Mouse (Mus musculus) left cerebral cortex, adult 9 months (tissue): ENCODE results near the gene Olfr1496.
"Not testable (repeated sequence)": the region's sequence is repeated elsewhere in the genome, so short reads cannot be mapped to it uniquely, and the experiment has no call there.

Source experiments
- DNase-seq, 2 experiments: peaks; one replicate each; pipeline ENCODE4 v3.0.0; 2022; ENCODE audit warnings: low spot score in 2 of 2

The Olfr1496 gene

DNA sequence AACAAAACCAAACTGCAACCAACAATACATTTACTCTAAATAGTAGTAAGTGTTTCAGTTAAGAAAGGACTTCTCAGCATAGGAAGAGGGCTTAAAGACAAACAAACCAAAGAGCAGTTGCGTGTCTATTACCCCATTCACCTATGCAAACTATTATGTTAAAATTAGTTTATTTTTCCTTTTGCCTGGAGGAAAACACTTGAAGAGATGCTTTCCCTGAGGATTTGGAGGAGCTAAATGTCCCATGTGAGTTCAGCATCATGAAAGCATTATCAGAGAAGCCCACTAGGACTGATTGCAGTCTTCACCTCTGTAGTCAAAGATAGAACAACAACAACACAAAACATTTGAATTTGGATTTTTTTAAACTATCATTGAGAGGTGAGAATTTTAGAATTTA is at the start of gene Olfr1496:
Gene Olfr1496 (plus strand): TSS at position 301 of the 400 bp plus-strand sequence.
- DNase-seq, result no peak

DNA sequence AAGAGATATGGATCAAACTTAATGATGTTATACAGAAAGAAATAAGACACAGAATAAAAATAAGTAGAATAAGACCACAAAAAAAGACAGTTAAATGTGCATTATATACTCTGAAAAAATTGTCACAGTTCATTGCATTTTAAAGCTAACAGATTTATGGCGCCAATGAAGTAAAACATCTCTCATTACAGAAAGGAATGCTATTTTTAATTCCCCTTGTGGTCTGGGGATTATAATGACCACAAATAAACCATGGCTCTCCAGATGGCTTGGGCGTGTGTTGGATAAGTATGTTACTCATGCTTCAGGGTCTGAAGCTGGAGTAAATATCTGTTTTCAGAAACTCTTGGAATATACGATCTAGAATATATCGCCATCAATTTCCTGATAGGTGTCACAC is 38.2 kb upstream of the Olfr1496 start, which contains the start of gene Olfr1494:
Gene Olfr1494 (plus strand): TSS at position 301 of the 400 bp plus-strand sequence.
- no peak for DNase-seq

GRCm38 (mm10) chr19:13749366-13749765 is 28.3 kb upstream of the Olfr1496 start:
- no peak for DNase-seq

GRCm38 (mm10) chr19:13764306-13764705 is 13.4 kb upstream of the Olfr1496 start, which contains the start of gene Olfr1495:
Gene Olfr1495, plus strand, starts transcription at chr19:13764606.
- DNase-seq, result no peak

DNA sequence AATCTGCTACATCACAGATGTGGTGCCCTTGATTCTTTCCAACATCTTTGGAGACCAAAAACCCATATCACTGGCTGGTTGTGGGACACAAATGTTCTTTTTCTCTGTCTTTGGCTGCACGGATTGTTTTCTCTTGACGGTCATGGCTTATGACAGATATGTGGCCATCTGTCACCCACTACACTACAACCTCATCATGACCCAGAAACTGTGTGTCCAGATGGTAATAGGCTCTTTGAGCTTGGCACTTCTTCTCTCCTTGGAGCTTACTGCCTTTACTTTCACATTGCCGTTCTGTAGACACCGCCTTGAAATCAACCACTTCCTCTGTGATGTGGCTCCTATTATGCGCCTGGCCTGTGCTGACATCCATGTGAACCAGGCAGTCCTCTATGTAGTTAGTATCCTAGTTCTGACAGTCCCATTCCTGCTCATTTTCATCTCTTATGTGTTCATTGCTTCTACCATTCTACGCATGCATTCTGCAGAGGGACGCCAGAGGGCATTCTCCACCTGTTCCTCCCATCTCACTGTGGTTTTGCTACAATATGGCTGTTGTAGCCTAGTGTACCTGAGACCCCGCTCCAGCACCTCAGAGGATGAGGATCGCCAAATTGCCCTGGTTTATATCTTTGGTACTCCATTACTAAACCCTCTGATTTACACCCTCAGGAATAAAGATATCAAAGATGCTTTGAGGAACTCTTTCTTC is 9.0 kb upstream of the Olfr1496 start:
- no peak for DNase-seq

DNA sequence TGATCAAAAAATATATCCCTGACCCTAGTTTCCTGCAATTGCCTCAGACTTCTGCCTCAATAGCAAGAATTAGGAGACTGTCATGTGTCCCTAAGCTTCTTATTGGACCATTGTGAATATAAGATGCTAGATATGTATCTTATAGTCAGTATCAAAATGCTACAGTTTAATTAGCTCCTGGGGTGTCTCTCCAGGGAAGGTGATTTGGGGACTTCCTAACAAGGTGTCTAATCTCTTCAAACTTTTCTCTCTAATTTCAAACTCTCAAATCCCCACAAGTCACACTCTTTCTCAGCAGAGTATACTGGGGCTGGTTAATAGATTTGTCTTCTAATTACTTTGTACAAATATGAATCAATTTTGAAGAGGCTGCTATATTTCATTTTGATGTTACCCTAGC is 20.4 kb downstream of the Olfr1496 start, which contains the start of gene Olfr1497:
Gene Olfr1497 (minus strand): TSS at position 101 of the 400 bp plus-strand sequence.
- DNase-seq, result no peak

GRCm38 (mm10) chr19:13805486-13805885 is 27.8 kb downstream of the Olfr1496 start:
- not testable (repeated sequence) for DNase-seq

DNA sequence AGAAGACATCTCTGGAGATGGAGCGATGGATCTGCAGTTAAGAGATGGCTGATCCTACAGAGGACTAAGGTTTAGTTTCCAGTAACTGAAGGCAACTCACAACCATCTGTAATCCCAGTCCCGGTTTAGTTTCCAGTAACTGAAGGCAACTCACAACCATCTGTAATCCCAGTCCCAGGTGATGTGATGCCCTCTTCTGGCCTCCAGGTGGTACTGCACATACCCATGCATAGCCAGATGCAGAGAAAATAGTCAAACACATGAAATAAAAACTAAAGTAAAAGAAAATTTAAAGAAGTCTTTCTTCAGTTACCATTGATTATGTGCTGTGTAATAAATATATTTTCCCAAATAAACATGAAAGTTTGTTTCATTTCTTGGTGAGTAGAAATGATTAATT is 35.1 kb downstream of the Olfr1496 start:
- DNase-seq, result no peak

DNA sequence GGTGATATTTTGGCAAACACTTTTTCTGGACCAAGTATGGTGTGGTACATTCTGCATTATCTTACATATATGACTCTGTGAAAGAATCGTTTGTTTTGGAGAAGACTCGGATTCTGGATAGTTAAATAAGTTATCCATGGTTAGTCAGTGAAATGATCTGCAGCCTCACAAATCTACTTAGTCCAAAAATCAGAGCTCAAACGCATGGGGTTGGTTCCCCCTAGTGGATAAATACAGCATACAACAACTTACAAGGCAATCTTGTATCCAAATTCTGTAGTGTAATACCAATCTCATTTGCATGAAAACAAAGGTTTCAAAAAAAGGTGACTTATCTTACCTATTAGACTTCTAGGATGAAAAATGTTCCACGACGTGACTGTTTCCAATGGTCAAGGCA is 41.1 kb downstream of the Olfr1496 start:
- DNase-seq, result no peak

GRCm38 (mm10) chr19:13819347-13819746 is 41.7 kb downstream of the Olfr1496 start, which contains the start of gene Olfr1499:
Gene Olfr1499, minus strand, starts transcription at chr19:13819447.
- DNase-seq, result no peak

GRCm38 (mm10) chr19:13820847-13821246 is 43.2 kb downstream of the Olfr1496 start:
- no peak for DNase-seq

GRCm38 (mm10) chr19:13828447-13828846 is 50.8 kb downstream of the Olfr1496 start:
- DNase-seq, result no peak

DNA sequence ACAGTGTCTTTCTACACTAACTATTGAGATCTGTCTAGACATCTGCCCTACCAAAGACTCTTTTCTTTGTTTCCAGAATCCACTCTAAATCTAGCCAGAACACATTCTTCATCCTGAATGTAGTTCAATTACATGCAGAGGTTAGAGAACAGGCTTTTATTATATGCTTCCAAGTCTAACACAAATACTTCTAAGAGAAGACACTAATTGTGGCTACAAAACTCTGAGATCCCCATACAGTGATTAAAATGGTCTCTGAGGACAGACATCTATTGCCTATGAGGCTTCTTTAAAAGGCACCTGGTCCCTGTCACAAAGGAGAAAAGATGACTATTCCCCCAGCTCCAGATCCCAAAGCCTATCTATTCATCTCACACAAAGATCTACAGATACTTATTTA is 52.7 kb downstream of the Olfr1496 start, which contains the start of gene Olfr1500:
Gene Olfr1500 (minus strand): TSS at position 101 of the 400 bp plus-strand sequence.
- DNase-seq, result no peak
